ENCODE assay signal across 8 mouse cellular contexts in the genomic region with DNA sequence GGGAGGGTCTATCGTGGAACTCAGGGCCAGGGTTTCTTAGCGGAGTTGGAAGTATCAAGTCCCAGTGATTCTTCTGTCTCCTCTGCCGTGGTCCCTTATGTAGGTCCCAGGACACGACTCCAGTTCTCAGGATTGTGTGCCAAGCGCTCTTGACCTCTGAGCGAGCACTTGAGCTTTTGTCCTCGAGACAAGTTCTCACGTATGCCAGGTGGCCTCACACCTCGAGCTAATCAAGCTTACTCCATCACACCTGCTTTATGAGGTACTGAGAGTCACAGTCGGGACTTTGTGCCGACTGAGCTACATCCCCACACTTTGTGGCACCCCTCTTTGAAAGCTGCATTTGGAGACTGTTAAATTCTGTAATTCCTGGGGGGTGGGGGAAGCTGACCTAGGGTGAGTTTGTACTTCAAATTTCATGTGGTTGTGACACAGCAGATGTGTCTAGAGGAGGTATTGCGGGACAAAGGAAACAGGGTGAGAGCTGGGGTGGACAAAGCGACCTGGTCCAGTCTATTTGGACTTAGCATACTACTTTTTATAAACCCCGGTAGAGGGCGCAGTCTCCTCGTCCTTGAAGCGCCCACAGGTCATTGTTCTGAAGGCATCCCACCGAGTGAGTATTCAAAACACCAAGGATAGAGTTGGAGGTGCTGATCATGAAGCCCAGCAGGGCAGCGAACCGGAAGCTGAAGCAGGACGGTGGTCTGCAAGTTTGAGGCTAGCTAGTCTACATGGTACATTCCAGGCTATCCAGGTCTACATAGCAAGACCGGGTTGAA. TPM values are rescaled to one million over a fixed set of nuclear protein-coding genes. Genes with fewer than 3 reads are reported as not detected.
DNase-seq lines count a peak whose midpoint lies in the region; ATAC-seq and TF ChIP-seq lines count a peak whose summit lies in the region.

No protein-coding gene starts in this region.

- ATAC-seq in forebrain, embryonic 15.5 days (replicated peaks), result peak; percentile 49; the same call in 1 of the 2 replicates
- ATAC-seq in hindbrain, embryonic 14.5 days (ENCODE audit: low FRiP score), result peak; percentile 67; the same call in 1 of the 2 replicates
- ATAC-seq in limb, embryonic 14.5 days (ENCODE audit: low FRiP score, low read depth), result peak; percentile 35; the same call in 1 of the 2 replicates
- peak; percentile 64; the same call in 1 of the 2 replicates for ATAC-seq in midbrain, embryonic 15.5 days (replicated peaks)
- ATAC-seq in stomach, embryonic 16.5 days (ENCODE audit: insufficient read depth, low FRiP score), result peak; percentile 54

- no peaks in the 10 kb centered on the region for H3K4me1 ChIP-seq in forebrain, embryonic 15.5 days
- H3K4me1 ChIP-seq in hindbrain, embryonic 14.5 days (replicated peaks; ENCODE audit: control insufficient read depth, insufficient read depth, low read length), result 0 out of 2 replicates have a peak, but pooled peaks cover 3% of the 10 kb centered on the region
- peaks cover 28% of the 10 kb centered on the region for H3K4me1 ChIP-seq in limb, embryonic 14.5 days (ENCODE audit: control insufficient read depth, insufficient read depth, low read length)
- H3K4me1 ChIP-seq in midbrain, embryonic 15.5 days, result no peaks in the 10 kb centered on the region
- H3K4me1 ChIP-seq in stomach, embryonic 16.5 days (ENCODE audit: control insufficient read depth, insufficient read depth, low read length), result peaks cover 20% of the 10 kb centered on the region

- peak; percentile 59 to 75 for DNase-seq in left cerebral cortex, postnatal 14 days (ENCODE audit: low spot score in 2 of 2)
- DNase-seq in left cerebral cortex, adult 11 months (ENCODE audit: low spot score), result no peak
- DNase-seq in cerebellum, adult 11 months, result peak; percentile 64
- DNase-seq in hindbrain, embryonic 14.5 days (ENCODE audit: low spot score), result peak; percentile 67
- DNase-seq in limb, embryonic 14.5 days (ENCODE audit: low spot score), result peak; percentile 77

- 37% methylated on average over 22 of the region's 22 CpGs for WGBS in forebrain, embryonic 15.5 days
- WGBS in hindbrain, embryonic 14.5 days, result 41% methylated on average over 22 of the region's 22 CpGs
- WGBS in limb, embryonic 14.5 days, result 25% methylated on average over 22 of the region's 22 CpGs
- 39% methylated on average over 22 of the region's 22 CpGs for WGBS in midbrain, embryonic 15.5 days
- 30% methylated on average over 22 of the region's 22 CpGs for WGBS in stomach, embryonic 16.5 days

- no peaks in the 10 kb centered on the region for H3K9me3 ChIP-seq in forebrain, embryonic 15.5 days
- H3K9me3 ChIP-seq in hindbrain, embryonic 14.5 days (ENCODE audit: control insufficient read depth, low read length), result no peaks in the 10 kb centered on the region
- no peaks in the 10 kb centered on the region for H3K9me3 ChIP-seq in limb, embryonic 14.5 days (ENCODE audit: control insufficient read depth, low read length)
- no peaks in the 10 kb centered on the region for H3K9me3 ChIP-seq in midbrain, embryonic 15.5 days
- H3K9me3 ChIP-seq in stomach, embryonic 16.5 days (replicated peaks; ENCODE audit: control insufficient read depth, low read length), result no peaks in the 10 kb centered on the region

- H3K9ac ChIP-seq in forebrain, embryonic 15.5 days (replicated peaks), result no peak overlapping the region
- no peak overlapping the region for H3K9ac ChIP-seq in hindbrain, embryonic 14.5 days
- no peak overlapping the region for H3K9ac ChIP-seq in limb, embryonic 14.5 days (ENCODE audit: low read depth, low read length, severe bottlenecking)
- H3K9ac ChIP-seq in midbrain, embryonic 15.5 days, result no peak overlapping the region
- peak overlapping the region; percentile 29; the same call in 1 of the 2 replicates for H3K9ac ChIP-seq in stomach, embryonic 16.5 days (ENCODE audit: low read length)

- H3K27ac ChIP-seq in forebrain, embryonic 15.5 days (replicated peaks), result no peak overlapping the region
- H3K27ac ChIP-seq in hindbrain, embryonic 14.5 days, result no peak overlapping the region
- H3K27ac ChIP-seq in limb, embryonic 14.5 days (replicated peaks; ENCODE audit: low read depth, low read length), result no peak overlapping the region
- no peak overlapping the region for H3K27ac ChIP-seq in midbrain, embryonic 15.5 days
- no peak overlapping the region for H3K27ac ChIP-seq in stomach, embryonic 16.5 days (ENCODE audit: low read length)

- no peaks in the 10 kb centered on the region for H3K36me3 ChIP-seq in forebrain, embryonic 15.5 days
- 0 out of 2 replicates have a peak, but pooled peaks cover 6% of the 10 kb centered on the region for H3K36me3 ChIP-seq in hindbrain, embryonic 14.5 days (replicated peaks; ENCODE audit: control insufficient read depth, insufficient read depth)
- no peaks in the 10 kb centered on the region for H3K36me3 ChIP-seq in limb, embryonic 14.5 days (ENCODE audit: control insufficient read depth, insufficient read depth, low read length)
- no peaks in the 10 kb centered on the region for H3K36me3 ChIP-seq in midbrain, embryonic 15.5 days (replicated peaks)
- H3K36me3 ChIP-seq in stomach, embryonic 16.5 days (ENCODE audit: control insufficient read depth, insufficient read depth, low read length), result no peaks in the 10 kb centered on the region

- H3K4me3 ChIP-seq in forebrain, embryonic 15.5 days, result no peak overlapping the region
- no peak overlapping the region for H3K4me3 ChIP-seq in hindbrain, embryonic 14.5 days (replicated peaks; ENCODE audit: low read length)
- H3K4me3 ChIP-seq in limb, embryonic 14.5 days (replicated peaks; ENCODE audit: low read length), result no peak overlapping the region
- H3K4me3 ChIP-seq in midbrain, embryonic 15.5 days, result no peak overlapping the region
- H3K4me3 ChIP-seq in stomach, embryonic 16.5 days (replicated peaks; ENCODE audit: low read length), result no peak overlapping the region

- H3K4me2 ChIP-seq in forebrain, embryonic 15.5 days (replicated peaks), result no peak overlapping the region
- no peak overlapping the region for H3K4me2 ChIP-seq in hindbrain, embryonic 14.5 days (replicated peaks)
- peak overlapping the region; percentile 19; the same call in 1 of the 2 replicates for H3K4me2 ChIP-seq in limb, embryonic 14.5 days (replicated peaks; ENCODE audit: low read depth, low read length, severe bottlenecking)
- no peak overlapping the region for H3K4me2 ChIP-seq in midbrain, embryonic 15.5 days
- H3K4me2 ChIP-seq in stomach, embryonic 16.5 days (ENCODE audit: low read depth, low read length), result peak overlapping the region; percentile 40

- intact Hi-C loops in left cerebral cortex, postnatal 14 days (cut with DNase I), result loop anchor here (1.0 kb wide), 1 partner anchor 72 kb away; no protein-coding TSS in a partner anchor

- TF ChIP-seq POLR2A in limb, embryonic 14.5 days (IDR thresholded peaks at IDR 0.05; ENCODE audit: borderline replicate concordance, extremely low read depth, insufficient read depth, insufficient read length), result no peak

- H3K27me3 ChIP-seq in forebrain, embryonic 15.5 days, result no peaks in the 10 kb centered on the region
- H3K27me3 ChIP-seq in hindbrain, embryonic 14.5 days (ENCODE audit: control insufficient read depth, insufficient read depth, low read length), result no peaks in the 10 kb centered on the region
- H3K27me3 ChIP-seq in limb, embryonic 14.5 days (ENCODE audit: control insufficient read depth, insufficient read depth, low read length), result no peaks in the 10 kb centered on the region
- no peaks in the 10 kb centered on the region for H3K27me3 ChIP-seq in midbrain, embryonic 15.5 days (replicated peaks)
- no peaks in the 10 kb centered on the region for H3K27me3 ChIP-seq in stomach, embryonic 16.5 days (ENCODE audit: control insufficient read depth, insufficient read depth, low read length)

RNA-seq across cellular contexts. Expression of a gene that starts 8.2 kb away (rescaled TPM):
- 10 to 100 TPM; 20.4 to 31.3 TPM for total RNA-seq in left cerebral cortex, postnatal 14 days (2021)
- 10.7 and 11.2 TPM in 2 replicates for polyA plus RNA-seq in forebrain, embryonic 15.5 days (2015; fragmentation: Nextera tagmentation; extraction: Ambion mirVana)
- polyA plus RNA-seq in hindbrain, embryonic 14.5 days (2014; fragmentation: Nextera tagmentation; extraction: Ambion mirVana), result 7.9 and 11.7 TPM in 2 replicates
- polyA plus RNA-seq in limb, embryonic 14.5 days (2012; rRNA removed), result 20.7 and 25.2 TPM in 2 replicates
- polyA plus RNA-seq in limb, embryonic 14.5 days (2014; fragmentation: Nextera tagmentation; extraction: Ambion mirVana), result 16.6 and 18.2 TPM in 2 replicates
- polyA plus RNA-seq in midbrain, embryonic 15.5 days (2015; fragmentation: Nextera tagmentation; extraction: Ambion mirVana), result 8.3 and 9.6 TPM in 2 replicates
- polyA plus RNA-seq in stomach, embryonic 16.5 days (2015; fragmentation: Nextera tagmentation; extraction: Ambion mirVana), result 16.1 and 17.2 TPM in 2 replicates

Comparison
In these comparisons a context has a peak if more than half of its experiments do, and no peak if none do; other contexts are left out.
1. H3K4me2 ChIP-seq: peak in limb, embryonic 14.5 days (single experiment) and stomach, embryonic 16.5 days (single experiment); none in forebrain, embryonic 15.5 days (single experiment), hindbrain, embryonic 14.5 days (single experiment) and midbrain, embryonic 15.5 days (single experiment).
2. Peak in every context shown above with its lines, with median percentiles within 50 percentile points of each other: ATAC-seq.